Mouse (Mus musculus) liver, embryonic 15.5 days (tissue): ENCODE results near the gene Pafah2. TPM values are rescaled to one million over a fixed set of nuclear protein-coding genes. Genes with fewer than 3 reads are reported as not detected.
A peak's percentile ranks its signal among the peaks of the same experiment; 100 is the strongest.

Experiments used
- ATAC-seq: fragments of 200-750 bp; cut with Nextera tagmentation; 2 replicates; pipeline ENCODE4 v1.8.0; 2017; ENCODE audit warnings: moderate number of reproducible peaks, mild to moderate bottlenecking, moderate library complexity; ENCODE audit not compliant: insufficient read depth
- H3K27ac ChIP-seq: fragments of 300-500 bp; sonication (generic); replicated peaks from 2 replicates; pipeline ENCODE4 v1.5.1; 2015; ENCODE audit warnings: mild to moderate bottlenecking, inconsistent platforms
- H3K27me3 ChIP-seq: fragments of 300-500 bp; sonication (generic); 2 replicates; pipeline ENCODE4 v1.6.1; 2015; ENCODE audit warnings: mild to moderate bottlenecking, inconsistent platforms
- H3K36me3 ChIP-seq: fragments of 300-500 bp; sonication (generic); replicated peaks from 2 replicates; pipeline ENCODE4 v1.6.1; 2015; ENCODE audit warnings: moderate library complexity, mild to moderate bottlenecking, inconsistent platforms
- H3K4me1 ChIP-seq: fragments of 300-500 bp; sonication (generic); replicated peaks from 2 replicates; pipeline ENCODE4 v1.6.1; 2015; ENCODE audit warnings: inconsistent platforms
- H3K4me2 ChIP-seq: fragments of 300-500 bp; sonication (generic); 2 replicates; pipeline ENCODE4 v1.6.1; 2015; ENCODE audit warnings: moderate library complexity, mild to moderate bottlenecking, inconsistent platforms
- H3K4me3 ChIP-seq: fragments of 300-500 bp; sonication (generic); replicated peaks from 2 replicates; pipeline ENCODE4 v1.5.1; 2015; ENCODE audit warnings: mild to moderate bottlenecking, inconsistent platforms
- H3K9ac ChIP-seq: fragments of 300-500 bp; sonication (generic); 2 replicates; pipeline ENCODE4 v1.6.1; 2015; ENCODE audit warnings: moderate library complexity, mild to moderate bottlenecking, inconsistent platforms
- H3K9me3 ChIP-seq: fragments of 300-500 bp; sonication (generic); replicated peaks from 2 replicates; pipeline ENCODE4 v1.6.1; 2016; ENCODE audit warnings: inconsistent platforms
- WGBS: fragments of 180-500 bp; shearing (Covaris S2); methylation state at CpG from one replicate; pipeline ENCODE4 v1.1.7; 2015; ENCODE audit warnings: mixed read lengths; ENCODE audit not compliant: insufficient replicate concordance; 5-methylcytosine and 5-hydroxymethylcytosine counted together
- polyA plus RNA-seq: library from polyadenylated mRNA; unstranded; fragments of >200 nt; fragmentation: Nextera tagmentation; extraction: Ambion mirVana; gene quantifications from 2 replicates; pipeline ENCODE4 v1.2.1, GENCODE M21; 2015

Gene Pafah2
- polyA plus RNA-seq, 1 experiment from 2014 or later: 5.4 TPM

DNA sequence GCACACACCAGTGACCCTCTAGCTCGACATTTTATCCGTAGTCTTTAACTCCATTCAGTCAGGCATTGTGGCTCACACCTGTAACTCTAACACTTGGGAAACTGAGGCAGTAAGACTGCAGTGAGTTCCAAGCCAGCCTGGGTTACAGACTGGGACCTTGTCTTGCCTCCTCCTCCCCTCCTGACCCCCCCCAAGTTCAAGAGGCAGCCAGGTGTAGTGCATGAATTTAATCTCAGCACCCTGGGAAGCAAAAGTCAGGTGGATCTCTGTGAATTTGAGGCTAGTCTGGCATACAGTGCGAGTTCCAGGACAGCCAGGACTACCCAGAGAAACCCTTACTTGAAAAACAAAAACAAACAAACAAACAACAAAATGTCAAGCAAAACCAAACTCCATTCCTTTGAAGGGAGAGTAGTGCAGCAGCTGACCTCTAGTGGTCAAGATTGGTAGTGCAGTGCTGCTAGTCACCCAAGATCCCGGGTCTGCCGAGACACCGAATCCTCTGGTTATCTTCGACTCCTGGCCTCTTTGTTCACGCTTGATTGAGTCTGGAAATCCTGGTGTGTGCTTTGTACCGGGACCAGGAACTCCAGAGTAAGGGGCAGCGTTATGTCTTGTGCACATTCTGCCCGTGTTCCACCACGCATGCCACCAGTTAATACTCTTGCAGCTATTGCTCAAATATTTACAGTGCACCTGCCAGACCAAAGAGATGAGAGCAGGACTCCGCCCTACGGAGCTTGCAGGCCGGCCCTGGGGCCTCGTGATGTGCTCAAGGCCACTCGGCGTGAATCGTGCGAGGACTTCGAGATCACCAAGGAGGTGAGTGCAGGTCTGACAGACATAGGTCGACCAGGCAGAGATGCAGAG lies 39.3 kb upstream of the Pafah2 start:
- no peaks in the 10 kb centered on the region for H3K36me3 ChIP-seq
- H3K4me3 ChIP-seq: peak overlapping the region; percentile 12; the same call in 1 of the 2 replicates
- ATAC-seq: peak; percentile 27; the same call in 1 of the 2 replicates
- H3K27me3 ChIP-seq: peaks cover 18% of the 10 kb centered on the region
- H3K27ac ChIP-seq: no peak overlapping the region
- peak overlapping the region; percentile 46 for H3K4me2 ChIP-seq
- no peak overlapping the region for H3K9ac ChIP-seq
- 17% methylated on average over 22 of the region's 22 CpGs for WGBS
- no peaks in the 10 kb centered on the region for H3K9me3 ChIP-seq
- peaks cover 13% of the 10 kb centered on the region for H3K4me1 ChIP-seq

DNA sequence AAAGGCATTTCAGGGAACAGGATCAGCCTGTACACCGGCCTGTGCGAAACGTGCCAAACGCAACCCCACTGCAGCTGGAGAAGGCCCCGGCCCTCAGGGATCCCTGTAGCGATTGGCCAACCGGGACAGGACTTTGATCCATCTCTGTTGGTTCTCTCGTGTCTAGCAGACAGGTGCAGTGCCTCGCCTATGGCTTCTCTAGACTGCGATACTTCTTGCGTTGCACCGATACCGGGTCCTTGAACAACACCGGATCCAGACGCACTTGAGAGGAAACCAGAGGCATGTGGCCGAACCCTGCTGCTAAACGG lies 38.7 kb upstream of the Pafah2 start:
- Histone ChIP-seq H3K4me3 (no peak overlapping the region), H3K9me3 (no peaks in the 10 kb centered on the region), H3K27ac (no peak overlapping the region), H3K36me3 (no peaks in the 10 kb centered on the region), H3K4me2 (peak overlapping the region; percentile 46), H3K9ac (no peak overlapping the region), H3K4me1 (peaks cover 13% of the 10 kb centered on the region), H3K27me3 (peaks cover 24% of the 10 kb centered on the region)
- peak; percentile 48 for ATAC-seq
- 40% methylated on average over 17 of the region's 17 CpGs for WGBS

DNA sequence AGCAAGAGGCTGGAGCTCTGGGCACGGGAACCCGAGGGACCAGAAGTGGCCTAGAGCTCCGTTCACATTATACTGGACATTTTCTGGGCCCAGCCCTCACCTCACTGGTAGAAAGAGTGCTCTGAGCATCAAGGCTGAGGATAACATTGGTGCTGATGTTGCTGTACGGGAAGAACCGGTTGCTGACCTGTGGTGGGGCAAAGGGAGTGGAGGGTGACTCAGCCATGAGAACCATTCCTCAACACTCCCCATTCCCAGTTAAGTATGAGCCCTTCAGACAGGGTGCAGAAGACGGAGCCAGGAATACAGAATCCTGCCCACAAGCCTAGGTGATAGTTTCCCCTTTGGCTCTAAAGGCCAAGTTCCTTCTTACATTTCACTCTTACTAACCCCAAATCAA lies 36.5 kb upstream of the Pafah2 start:
- H3K27ac ChIP-seq: no peak overlapping the region
- H3K4me2 ChIP-seq: no peak overlapping the region
- H3K27me3 ChIP-seq: peaks cover 33% of the 10 kb centered on the region
- no peaks in the 10 kb centered on the region for H3K36me3 ChIP-seq
- ATAC-seq: no peak
- H3K9me3 ChIP-seq: no peaks in the 10 kb centered on the region
- 66% methylated on average over 6 of the region's 6 CpGs for WGBS
- no peak overlapping the region for H3K9ac ChIP-seq
- no peak overlapping the region for H3K4me3 ChIP-seq
- H3K4me1 ChIP-seq: peaks cover 16% of the 10 kb centered on the region

DNA sequence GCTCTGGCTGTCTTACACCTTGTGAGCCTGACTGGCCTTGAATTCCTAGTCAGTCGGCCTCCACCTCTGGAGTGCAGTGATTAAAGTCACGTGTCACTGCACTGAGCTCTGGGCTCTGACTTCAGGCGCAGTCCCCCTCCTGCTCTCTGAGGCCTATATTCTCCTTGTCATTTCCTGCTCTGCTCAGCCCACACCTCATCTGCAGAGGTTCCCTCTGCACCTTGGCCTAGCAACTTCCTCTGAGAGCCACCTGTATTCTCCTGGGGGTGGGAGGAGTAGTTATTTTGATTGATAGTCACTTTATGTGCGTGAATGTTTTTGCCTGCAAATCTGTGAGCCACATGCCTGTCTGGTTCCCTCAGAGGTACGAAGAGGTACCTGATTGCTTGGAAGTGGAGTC lies 34.9 kb upstream of the Pafah2 start:
- Histone ChIP-seq H3K4me3 (no peak overlapping the region), H3K27me3 (peaks cover 47% of the 10 kb centered on the region), H3K36me3 (no peaks in the 10 kb centered on the region), H3K4me2 (no peak overlapping the region), H3K9me3 (no peaks in the 10 kb centered on the region), H3K9ac (no peak overlapping the region), H3K27ac (no peak overlapping the region), H3K4me1 (peaks cover 15% of the 10 kb centered on the region)
- 22% methylated on average over 5 of the region's 5 CpGs for whole genome bisulfite sequencing
- ATAC-seq: no peak

DNA sequence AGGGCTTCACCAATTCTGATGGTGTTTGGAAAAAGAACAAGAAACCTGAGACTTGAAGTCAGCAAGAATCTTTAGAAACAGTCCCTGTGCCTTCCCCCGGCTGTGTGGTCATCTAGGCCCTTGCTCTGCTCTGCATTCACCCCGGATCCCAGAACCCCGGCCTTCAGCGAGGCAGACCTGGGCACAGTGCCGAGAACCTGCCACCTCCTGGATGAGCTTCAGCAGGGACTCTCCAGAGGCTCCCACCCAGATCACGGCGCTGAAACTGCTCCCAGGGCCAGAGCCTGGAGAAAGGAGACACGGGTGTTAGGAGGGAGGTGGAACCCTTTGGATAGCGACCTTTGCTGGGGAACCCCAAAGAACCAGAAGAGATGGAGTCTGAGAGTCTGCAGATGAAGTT lies 34.0 kb upstream of the Pafah2 start:
- Histone ChIP-seq H3K9me3 (no peaks in the 10 kb centered on the region), H3K4me1 (peaks cover 11% of the 10 kb centered on the region), H3K27me3 (peaks cover 50% of the 10 kb centered on the region), H3K4me3 (no peak overlapping the region), H3K9ac (no peak overlapping the region), H3K4me2 (no peak overlapping the region), H3K36me3 (no peaks in the 10 kb centered on the region), H3K27ac (no peak overlapping the region)
- no peak for ATAC-seq
- whole genome bisulfite sequencing: 50% methylated on average over 9 of the region's 9 CpGs

DNA sequence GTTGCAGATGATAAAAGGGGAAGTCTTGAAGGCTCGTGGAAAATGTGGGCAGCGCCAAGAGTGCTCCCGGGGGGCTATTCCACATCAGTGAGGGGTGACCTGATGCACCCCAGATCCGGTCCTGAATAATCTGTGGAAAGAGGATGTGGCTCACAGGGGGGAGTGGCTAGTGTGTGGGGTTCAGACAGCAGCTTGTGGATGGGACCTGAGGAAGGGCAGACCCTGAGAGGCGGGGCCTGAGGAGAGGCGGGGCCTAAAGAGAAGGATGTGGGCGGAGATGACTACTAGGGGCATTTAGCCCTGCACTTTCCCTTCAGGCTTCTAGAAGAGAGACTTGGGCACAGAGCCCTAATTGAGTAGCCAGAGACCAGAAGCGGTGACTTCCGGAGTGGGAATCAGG lies 33.5 kb upstream of the Pafah2 start:
- Histone ChIP-seq H3K27me3 (peaks cover 49% of the 10 kb centered on the region), H3K9ac (no peak overlapping the region), H3K4me3 (no peak overlapping the region), H3K27ac (no peak overlapping the region), H3K36me3 (no peaks in the 10 kb centered on the region), H3K9me3 (no peaks in the 10 kb centered on the region), H3K4me2 (peak overlapping the region; percentile 23; the same call in 1 of the 2 replicates), H3K4me1 (peaks cover 6% of the 10 kb centered on the region; the same call in 1 of the 2 replicates)
- WGBS: 8% methylated on average over 9 of the region's 9 CpGs
- ATAC-seq: no peak

DNA sequence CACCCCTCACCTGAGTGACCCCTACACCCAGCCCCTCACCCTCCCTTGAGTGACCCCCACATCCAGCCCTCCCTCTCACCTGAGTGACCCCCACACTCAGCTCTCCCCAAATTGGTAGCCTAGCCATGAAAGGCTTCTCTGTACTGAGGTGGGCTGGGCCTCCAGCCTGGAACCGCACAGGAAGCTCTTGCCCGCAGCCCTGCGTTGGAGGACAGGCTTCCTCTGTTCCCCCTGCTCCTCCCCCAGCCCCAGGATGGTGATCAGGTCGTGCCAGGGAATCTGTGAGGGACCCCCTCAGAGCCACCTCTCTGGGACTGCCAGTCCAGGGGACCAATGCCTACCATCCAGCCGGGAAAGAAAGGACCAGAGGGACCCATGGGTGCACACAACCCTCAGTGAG lies 30.8 kb upstream of the Pafah2 start:
- no peaks in the 10 kb centered on the region for H3K9me3 ChIP-seq
- H3K36me3 ChIP-seq: no peaks in the 10 kb centered on the region
- no peak overlapping the region for H3K4me2 ChIP-seq
- 0 out of 2 replicates have a peak, but pooled peaks cover 3% of the 10 kb centered on the region for H3K4me1 ChIP-seq
- no peak overlapping the region for H3K27ac ChIP-seq
- ATAC-seq: no peak
- 15% methylated on average over 5 of the region's 5 CpGs for WGBS
- no peak overlapping the region for H3K9ac ChIP-seq
- no peak overlapping the region for H3K4me3 ChIP-seq
- H3K27me3 ChIP-seq: peaks cover 60% of the 10 kb centered on the region

DNA sequence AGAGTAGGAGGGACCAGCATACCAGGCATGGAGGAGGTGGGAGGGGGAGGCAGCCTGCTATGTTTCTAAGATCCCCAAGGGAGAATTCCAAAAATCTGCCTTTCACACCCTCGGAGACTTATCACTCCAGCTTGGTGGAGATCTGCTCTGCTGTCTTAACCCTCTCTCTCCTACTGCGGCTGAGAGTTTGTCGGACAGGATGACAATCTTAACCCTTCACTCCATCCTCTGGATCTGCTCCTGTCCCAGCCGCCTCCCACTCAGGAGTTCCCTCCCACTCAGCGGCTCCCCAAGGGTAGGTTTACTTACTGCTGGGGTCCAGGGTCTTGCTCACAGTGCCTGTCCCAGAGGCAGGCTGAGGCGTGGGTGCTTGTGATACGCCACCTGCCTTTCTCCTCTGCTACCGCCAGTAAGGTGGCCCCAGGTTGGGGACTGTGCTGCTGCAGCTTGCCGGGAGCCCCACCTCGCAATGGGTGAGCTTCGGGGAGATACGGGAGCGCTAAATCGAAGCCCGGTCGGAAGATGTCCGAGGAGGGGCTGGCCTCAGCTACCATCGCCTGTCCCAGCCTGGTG lies 25.4 kb upstream of the Pafah2 start:
- H3K27ac ChIP-seq: no peak overlapping the region
- H3K4me3 ChIP-seq: no peak overlapping the region
- peaks cover 75% of the 10 kb centered on the region for H3K27me3 ChIP-seq
- no peak overlapping the region for H3K9ac ChIP-seq
- H3K36me3 ChIP-seq: no peaks in the 10 kb centered on the region
- H3K9me3 ChIP-seq: no peaks in the 10 kb centered on the region
- ATAC-seq: no peak
- H3K4me1 ChIP-seq: peaks cover 21% of the 10 kb centered on the region
- 2% methylated on average over 18 of the region's 18 CpGs for WGBS
- H3K4me2 ChIP-seq: peak overlapping the region; percentile 70; the same call in 1 of the 2 replicates

DNA sequence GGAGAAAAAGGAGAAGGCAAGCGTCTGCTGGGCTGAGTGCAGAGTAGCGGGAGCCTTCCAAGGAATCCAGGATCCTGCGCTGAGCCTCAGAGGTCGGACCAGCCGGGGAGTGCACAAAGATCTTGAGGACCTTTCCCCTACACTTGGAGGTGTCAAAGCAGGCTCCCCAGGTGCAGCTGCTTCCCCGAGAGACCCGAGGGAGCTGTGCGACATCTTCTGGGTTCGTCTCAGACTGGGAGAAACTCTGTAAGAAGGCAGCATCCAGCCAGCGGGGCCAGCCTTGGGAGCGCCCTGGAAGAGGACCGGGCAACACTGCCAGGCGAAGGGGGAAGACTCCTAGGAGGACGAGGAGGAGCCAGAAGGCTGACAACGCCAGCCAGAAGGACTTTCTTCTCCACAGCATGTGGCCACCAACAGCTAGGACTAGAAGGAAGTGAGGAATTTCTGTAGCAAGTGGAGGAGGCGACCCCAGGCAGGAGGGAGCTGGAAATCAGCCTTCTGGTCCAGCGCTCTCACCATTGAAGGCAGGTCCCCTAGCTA lies 24.7 kb upstream of the Pafah2 start:
- H3K27ac ChIP-seq: no peak overlapping the region
- H3K9me3 ChIP-seq: no peaks in the 10 kb centered on the region
- WGBS: 2% methylated on average over 17 of the region's 17 CpGs
- no peak overlapping the region for H3K9ac ChIP-seq
- no peak overlapping the region for H3K4me3 ChIP-seq
- H3K4me1 ChIP-seq: peaks cover 21% of the 10 kb centered on the region
- H3K27me3 ChIP-seq: peaks cover 68% of the 10 kb centered on the region
- no peaks in the 10 kb centered on the region for H3K36me3 ChIP-seq
- peak overlapping the region; percentile 70; the same call in 1 of the 2 replicates for H3K4me2 ChIP-seq
- ATAC-seq: no peak

DNA sequence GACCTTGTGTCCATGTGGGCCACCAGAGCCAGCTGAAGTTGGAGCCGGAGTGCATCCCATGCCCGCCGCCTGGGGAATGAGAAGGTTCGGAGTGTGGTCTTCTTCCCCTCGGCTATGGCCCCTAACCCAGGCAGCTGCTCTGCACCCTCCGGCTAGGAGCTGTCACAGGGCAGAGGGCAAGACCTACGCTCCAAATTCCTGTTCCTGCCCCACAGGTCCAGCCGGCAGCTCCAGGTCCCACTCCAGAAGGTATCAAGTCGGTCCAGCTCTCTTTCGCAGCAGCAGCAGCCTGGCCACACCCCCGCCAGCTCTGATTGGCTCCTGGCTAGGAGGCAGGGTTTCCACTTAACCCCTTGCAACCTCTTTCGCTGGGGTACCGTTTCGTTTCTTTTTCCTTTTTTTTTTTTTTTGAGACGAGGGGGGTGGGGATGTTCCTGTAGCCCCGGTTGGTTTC lies 23.8 kb upstream of the Pafah2 start:
- H3K4me3 ChIP-seq: peak overlapping the region; percentile 46
- H3K4me1 ChIP-seq: peaks cover 21% of the 10 kb centered on the region
- H3K27ac ChIP-seq: no peak overlapping the region
- H3K36me3 ChIP-seq: no peaks in the 10 kb centered on the region
- H3K9ac ChIP-seq: no peak overlapping the region
- no peaks in the 10 kb centered on the region for H3K9me3 ChIP-seq
- H3K4me2 ChIP-seq: peak overlapping the region; percentile 70
- no peak for ATAC-seq
- under 1% methylated on average over 16 of the region's 16 CpGs for WGBS
- H3K27me3 ChIP-seq: peaks cover 67% of the 10 kb centered on the region

DNA sequence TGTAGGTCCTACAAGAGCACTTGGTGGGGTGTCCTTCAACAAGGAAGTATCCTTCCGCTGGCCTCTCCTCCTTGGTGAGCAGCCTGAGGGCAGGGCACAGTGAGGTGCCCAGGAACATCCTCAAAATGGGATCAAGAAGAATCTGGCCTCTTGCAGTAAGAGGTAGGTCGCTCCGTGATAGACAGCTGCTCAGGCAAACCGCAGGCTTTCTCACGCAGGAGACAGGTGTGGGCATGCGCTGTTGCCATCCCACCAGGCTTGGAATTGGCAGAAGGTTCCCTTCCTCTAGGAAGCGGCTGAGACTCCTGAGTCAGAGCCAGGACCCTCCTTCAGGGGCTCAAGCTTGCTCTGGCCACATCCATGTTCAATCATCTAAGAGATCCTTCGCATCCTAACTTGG lies 22.8 kb upstream of the Pafah2 start:
- Histone ChIP-seq H3K4me1 (peaks cover 21% of the 10 kb centered on the region), H3K36me3 (no peaks in the 10 kb centered on the region), H3K9me3 (no peaks in the 10 kb centered on the region), H3K9ac (no peak overlapping the region), H3K27me3 (peaks cover 58% of the 10 kb centered on the region), H3K4me2 (no peak overlapping the region), H3K27ac (no peak overlapping the region), H3K4me3 (no peak overlapping the region)
- no peak for ATAC-seq
- WGBS: 72% methylated on average over 8 of the region's 8 CpGs
